In genomic region chr11:107447349-107447748, GRCm38 (mm10) we compare ENCODE assay signal across 10 mouse cellular contexts. TPM values are rescaled to one million over a fixed set of nuclear protein-coding genes. Genes with fewer than 3 reads are reported as not detected.
DNase-seq lines count a peak whose midpoint lies in the region; ATAC-seq lines count a peak whose summit lies in the region.
"Had no signal": no experiment of that assay in that cellular context is flagged by ENCODE, and none has a peak within 500 bp of the region (broad histone marks: within the 10 kb centered on the region; RNA-seq: fewer than 3 reads in every experiment).

No protein-coding gene starts in this region.

- 0 out of 2 replicates have a peak, but pooled peaks have one; percentile 30 for ATAC-seq in common myeloid progenitor, adult 5-6 weeks (replicated peaks; ENCODE audit: low read depth, poor library complexity, severe bottlenecking)
- peak; percentile 58 for ATAC-seq in megakaryocyte progenitor cell, adult 5-6 weeks (replicated peaks; ENCODE audit: poor library complexity)
- no peak for ATAC-seq in granulocyte monocyte progenitor cell, adult 5-6 weeks (replicated peaks; ENCODE audit: poor library complexity, severe bottlenecking)
- ATAC-seq: Patski had no signal

- peak; percentile 36 to 38 for DNase-seq in lung, adult 18-20 months
- no peak for DNase-seq in lung, postnatal 4 days
- peak; percentile 47 for DNase-seq in thymus, postnatal 25 days
- DNase-seq in urinary bladder, adult 2 months (ENCODE audit: low spot score): no peak
- no peak for DNase-seq in right cerebral cortex, postnatal 14 days
- DNase-seq: cerebellum, postnatal 14 days had no signal

RNA-seq across cellular contexts. Expression of gene Pitpnc1, which starts 23.1 kb away (rescaled TPM):
- total RNA-seq in common myeloid progenitor, adult 5-6 weeks (2017): 36.5 and 42.8 TPM in 2 replicates
- total RNA-seq in megakaryocyte progenitor cell, adult 5-6 weeks (2015): 26.3 and 33.4 TPM in 2 replicates
- total RNA-seq in megakaryocyte progenitor cell, adult 5-6 weeks (2017): 10.0 and 20.8 TPM in 2 replicates
- polyA plus RNA-seq in urinary bladder, adult 2 months (2012; rRNA removed): 9.1 TPM in 2 replicates
- total RNA-seq in granulocyte monocyte progenitor cell, adult 5-6 weeks (2014; fragmentation: Nextera tagmentation): 18.3 and 28.0 TPM in 2 replicates
- 11.7 and 13.9 TPM in 2 replicates for total RNA-seq in granulocyte monocyte progenitor cell, adult 5-6 weeks (2017)

RNA-seq across cellular contexts. Expression of gene Psmd12, which starts 31.9 kb away (rescaled TPM):
- 119 and 150 TPM in 2 replicates for total RNA-seq in common myeloid progenitor, adult 5-6 weeks (2017)
- 84.3 and 95.9 TPM in 2 replicates for total RNA-seq in megakaryocyte progenitor cell, adult 5-6 weeks (2015)
- 133 and 162 TPM in 2 replicates for total RNA-seq in megakaryocyte progenitor cell, adult 5-6 weeks (2017)
- polyA plus RNA-seq in urinary bladder, adult 2 months (2012; rRNA removed): 69.8 and 80.2 TPM in 2 replicates
- total RNA-seq in granulocyte monocyte progenitor cell, adult 5-6 weeks (2014; fragmentation: Nextera tagmentation): 79.4 and 82.9 TPM in 2 replicates
- 149 and 152 TPM in 2 replicates for total RNA-seq in granulocyte monocyte progenitor cell, adult 5-6 weeks (2017)

Comparison
In these comparisons a context has a peak if more than half of its experiments do, and no peak if none do; other contexts are left out.
1. DNase-seq: peak in lung, adult 18-20 months (2 of 2) and thymus, postnatal 25 days (single experiment); none in lung, postnatal 4 days (0 of 2), urinary bladder, adult 2 months (single experiment) and right cerebral cortex, postnatal 14 days (single experiment).